Comparison of ENCODE assay signal across 28 mouse cellular contexts in genomic region chr8:48715616-48716015, GRCm38 (mm10).
A peak's percentile ranks its signal among the peaks of the same experiment; 100 is the strongest.
DNase-seq lines count a peak whose midpoint lies in the region; ATAC-seq lines count a peak whose summit lies in the region.
"Had no signal": no experiment of that assay in that cellular context is flagged by ENCODE, and none has a peak within 500 bp of the region (broad histone marks: within the 10 kb centered on the region; RNA-seq: fewer than 3 reads in every experiment).

No protein-coding gene starts in this region.

- H3K4me2 ChIP-seq in heart, embryonic 12.5 days, result no peak overlapping the region
- H3K4me2 ChIP-seq in midbrain, embryonic 14.5 days (ENCODE audit: low read length), result no peak overlapping the region
- H3K4me2 ChIP-seq in midbrain, embryonic 16.5 days (ENCODE audit: low read length), result no peak overlapping the region
- H3K4me2 ChIP-seq: embryonic facial prominence, embryonic 13.5 days; embryonic facial prominence, embryonic 15.5 days; forebrain, embryonic 12.5 days had no signal

- H3K4me1 ChIP-seq in heart, embryonic 12.5 days (replicated peaks), result no peaks in the 10 kb centered on the region
- no peaks in the 10 kb centered on the region for H3K4me1 ChIP-seq in midbrain, embryonic 14.5 days (ENCODE audit: control insufficient read depth, insufficient read depth, low read length)
- H3K4me1 ChIP-seq in midbrain, embryonic 16.5 days (ENCODE audit: control insufficient read depth, insufficient read depth, low read length), result peaks cover 2% of the 10 kb centered on the region; the same call in 1 of the 2 replicates
- H3K4me1 ChIP-seq: embryonic facial prominence, embryonic 13.5 days; embryonic facial prominence, embryonic 15.5 days; forebrain, embryonic 10.5 days; forebrain, embryonic 12.5 days had no signal

- DNase-seq in heart, adult 11 months, result peak; percentile 56
- peak; percentile 29 for DNase-seq in midbrain, embryonic 14.5 days
- no peak for DNase-seq in c-Kit-positive CD71-positive TER-119-positive erythroid progenitor cells, embryonic 14.5 days (ENCODE audit: low spot score)
- DNase-seq: adrenal gland, adult 8-10 months; adrenal gland, postnatal 14 days; adrenal gland, postnatal 36 days; B cell, adult 2 months; cerebellum, adult 11 months; cerebellum, adult 18-20 months; cerebellum, adult 8-10 months; cerebellum, adult 9-11 months; cerebellum, postnatal 14 days; cerebellum, postnatal 36 days; embryo, embryonic 11 days had no signal

- H3K4me3 ChIP-seq in heart, embryonic 12.5 days, result no peak overlapping the region
- no peak overlapping the region for H3K4me3 ChIP-seq in midbrain, embryonic 14.5 days (replicated peaks; ENCODE audit: low read depth, low read length)
- H3K4me3 ChIP-seq in midbrain, embryonic 16.5 days (ENCODE audit: low read depth, low read length), result no peak overlapping the region
- H3K4me3 ChIP-seq: embryonic facial prominence, embryonic 13.5 days; embryonic facial prominence, embryonic 15.5 days; erythroblast, embryonic 14.5 days; forebrain, embryonic 10.5 days; forebrain, embryonic 12.5 days had no signal

- no peak for ATAC-seq in heart, embryonic 12.5 days (ENCODE audit: insufficient number of reproducible peaks, low FRiP score)
- ATAC-seq in midbrain, embryonic 14.5 days (ENCODE audit: low FRiP score, low TSS enrichment), result no peak
- no peak for ATAC-seq in midbrain, embryonic 16.5 days
- ATAC-seq: activated CD4-positive, CD25-positive, alpha-beta regulatory T cell, adult 4 months; CD4-positive, CD25-positive, alpha-beta regulatory T cell, adult 4 months; forebrain, embryonic 14.5 days; forebrain, embryonic 16.5 days; Patski had no signal

- no peak overlapping the region for H3K27ac ChIP-seq in heart, embryonic 12.5 days (ENCODE audit: poor library complexity, severe bottlenecking)
- H3K27ac ChIP-seq in midbrain, embryonic 14.5 days (replicated peaks; ENCODE audit: low read depth, low read length), result no peak overlapping the region
- H3K27ac ChIP-seq in midbrain, embryonic 16.5 days (ENCODE audit: low read length), result no peak overlapping the region
- H3K27ac ChIP-seq: embryonic facial prominence, embryonic 13.5 days; embryonic facial prominence, embryonic 15.5 days; forebrain, embryonic 10.5 days; forebrain, embryonic 12.5 days had no signal

- no peaks in the 10 kb centered on the region for H3K9me3 ChIP-seq in heart, embryonic 12.5 days (replicated peaks)
- H3K9me3 ChIP-seq in midbrain, embryonic 14.5 days (ENCODE audit: control insufficient read depth, low read length), result no peaks in the 10 kb centered on the region
- 0 out of 2 replicates have a peak, but pooled peaks cover 5% of the 10 kb centered on the region for H3K9me3 ChIP-seq in midbrain, embryonic 16.5 days (replicated peaks; ENCODE audit: control insufficient read depth, low read length, poor library complexity, severe bottlenecking)
- H3K9me3 ChIP-seq: forebrain, embryonic 12.5 days had no signal

- H3K27me3 ChIP-seq in heart, embryonic 12.5 days (replicated peaks), result no peaks in the 10 kb centered on the region
- no peaks in the 10 kb centered on the region for H3K27me3 ChIP-seq in midbrain, embryonic 14.5 days (ENCODE audit: control insufficient read depth, insufficient read depth, low read length)
- no peaks in the 10 kb centered on the region for H3K27me3 ChIP-seq in midbrain, embryonic 16.5 days (ENCODE audit: control insufficient read depth, insufficient read depth, low read depth, low read length)
- H3K27me3 ChIP-seq: CH12.LX; embryonic facial prominence, embryonic 13.5 days; embryonic facial prominence, embryonic 15.5 days; forebrain, embryonic 12.5 days; Patski had no signal

- WGBS in heart, embryonic 12.5 days, result 81% methylated on average over 9 of the region's 9 CpGs
- WGBS in midbrain, embryonic 14.5 days, result 60% methylated on average over 9 of the region's 9 CpGs
- WGBS in midbrain, embryonic 16.5 days, result 48% methylated on average over 9 of the region's 9 CpGs

- H3K9ac ChIP-seq in heart, embryonic 12.5 days, result no peak overlapping the region
- no peak overlapping the region for H3K9ac ChIP-seq in midbrain, embryonic 14.5 days (replicated peaks; ENCODE audit: low read length)
- no peak overlapping the region for H3K9ac ChIP-seq in midbrain, embryonic 16.5 days (ENCODE audit: low read depth, low read length)
- H3K9ac ChIP-seq: embryonic facial prominence, embryonic 13.5 days; embryonic facial prominence, embryonic 15.5 days; forebrain, embryonic 12.5 days had no signal

- no peaks in the 10 kb centered on the region for H3K36me3 ChIP-seq in heart, embryonic 12.5 days
- H3K36me3 ChIP-seq in midbrain, embryonic 14.5 days (ENCODE audit: control insufficient read depth, insufficient read depth, low read length), result no peaks in the 10 kb centered on the region
- H3K36me3 ChIP-seq in midbrain, embryonic 16.5 days (ENCODE audit: control insufficient read depth, insufficient read depth, low read length), result no peaks in the 10 kb centered on the region
- H3K36me3 ChIP-seq: embryonic facial prominence, embryonic 13.5 days; embryonic facial prominence, embryonic 15.5 days; forebrain, embryonic 12.5 days; G1E had no signal
